Mouse (Mus musculus): ENCODE data around the gene Samm50.

The Samm50 gene

DNA sequence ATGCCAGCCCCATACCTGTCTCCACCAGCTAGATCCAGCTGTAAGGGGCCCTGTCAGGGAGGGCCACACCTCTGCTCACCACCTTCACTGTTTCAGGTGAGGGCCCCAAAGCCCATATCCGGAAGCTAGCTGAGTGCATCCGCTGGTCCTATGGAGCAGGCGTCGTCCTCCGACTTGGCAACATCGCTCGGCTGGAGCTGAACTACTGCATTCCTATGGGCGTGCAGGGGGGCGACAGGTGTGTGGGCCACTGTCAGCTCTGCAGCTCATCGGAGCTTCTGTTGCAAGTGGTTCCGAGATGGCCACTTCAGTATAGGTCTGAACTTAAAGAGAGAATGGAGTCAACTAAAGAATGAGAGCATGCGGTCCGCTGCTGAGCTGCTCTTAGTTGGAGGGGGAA, 18.9 kb downstream of the Samm50 start:
- DNase-seq (ENCODE audit: low read depth, low spot score): no peak

DNA sequence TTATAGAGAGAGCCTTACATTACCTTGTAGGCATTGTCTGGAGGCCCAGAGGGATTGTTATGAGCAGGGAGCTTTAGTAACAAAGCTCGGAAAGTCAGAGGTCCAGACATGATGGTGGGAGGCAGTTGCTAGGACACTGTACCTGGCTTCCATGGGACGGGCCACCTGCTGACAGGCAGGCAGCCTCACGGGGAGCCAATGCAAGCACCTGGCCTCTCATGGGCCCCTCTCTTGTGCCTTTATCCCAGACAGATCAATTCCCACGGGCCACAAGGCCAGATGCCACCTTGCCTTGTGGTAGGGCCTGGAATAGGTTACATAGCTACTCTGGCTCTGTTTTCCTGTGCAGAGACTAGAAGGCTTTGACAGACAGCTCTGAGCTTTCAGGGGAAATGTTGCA, 19.5 kb downstream of the Samm50 start:
- DNase-seq (ENCODE audit: low read depth, low spot score): no peak

DNA sequence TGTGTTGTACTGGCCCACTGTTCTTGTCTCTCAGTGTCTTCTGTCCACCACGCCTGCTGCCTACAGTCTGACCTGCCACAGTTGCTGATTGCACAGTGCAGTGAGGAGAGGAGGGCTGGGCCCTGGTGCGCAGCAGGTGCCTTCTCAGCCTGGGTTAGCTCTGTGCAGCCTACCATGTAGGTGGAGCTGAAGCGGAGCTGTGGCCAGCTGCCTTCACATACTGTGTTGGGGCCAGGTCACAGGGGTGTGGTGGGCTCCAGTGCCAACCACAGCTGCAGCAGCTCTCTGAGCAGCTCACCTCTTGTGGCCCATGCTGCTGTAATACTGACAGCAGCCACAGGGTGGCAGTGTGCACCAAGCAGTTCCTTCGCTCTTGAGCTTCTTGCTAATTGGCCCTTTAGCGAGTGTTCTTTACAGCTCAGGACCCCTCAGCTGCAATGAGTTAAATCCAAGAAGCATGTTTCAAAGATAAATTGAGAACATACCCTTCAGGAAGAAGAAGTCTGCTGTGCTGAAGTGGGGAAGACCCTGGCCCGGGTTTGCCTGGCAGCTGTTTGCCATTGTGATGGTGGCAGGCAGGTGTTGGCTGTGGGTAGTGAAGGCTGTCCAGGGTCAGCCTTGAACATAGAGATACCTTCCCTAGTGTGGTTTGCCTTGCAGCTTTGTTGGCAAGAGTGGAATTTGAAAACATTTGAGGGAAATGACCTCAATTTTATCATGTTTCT, 20.2 kb downstream of the Samm50 start:
- DNase-seq (ENCODE audit: low read depth, low spot score): peak; percentile 57

DNA sequence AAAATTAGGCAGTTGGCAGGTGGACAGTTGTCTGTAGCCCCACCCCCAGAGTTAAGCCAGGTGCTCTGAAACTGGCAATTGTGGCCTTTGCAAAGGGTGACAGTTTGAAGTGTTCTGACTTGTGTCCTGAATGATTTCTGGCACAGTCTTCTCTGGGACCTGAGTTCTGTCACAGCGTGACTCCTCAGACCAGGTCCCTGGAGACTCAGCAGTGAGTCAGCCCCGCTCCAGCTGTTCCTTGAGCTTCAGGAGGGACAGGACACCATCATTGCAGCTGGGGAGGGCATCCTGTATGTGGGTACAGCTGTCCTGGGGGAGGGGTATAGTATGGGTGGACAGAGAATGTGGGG, 20.7 kb downstream of the Samm50 start:
- no peak for DNase-seq (ENCODE audit: low read depth, low spot score)

DNA sequence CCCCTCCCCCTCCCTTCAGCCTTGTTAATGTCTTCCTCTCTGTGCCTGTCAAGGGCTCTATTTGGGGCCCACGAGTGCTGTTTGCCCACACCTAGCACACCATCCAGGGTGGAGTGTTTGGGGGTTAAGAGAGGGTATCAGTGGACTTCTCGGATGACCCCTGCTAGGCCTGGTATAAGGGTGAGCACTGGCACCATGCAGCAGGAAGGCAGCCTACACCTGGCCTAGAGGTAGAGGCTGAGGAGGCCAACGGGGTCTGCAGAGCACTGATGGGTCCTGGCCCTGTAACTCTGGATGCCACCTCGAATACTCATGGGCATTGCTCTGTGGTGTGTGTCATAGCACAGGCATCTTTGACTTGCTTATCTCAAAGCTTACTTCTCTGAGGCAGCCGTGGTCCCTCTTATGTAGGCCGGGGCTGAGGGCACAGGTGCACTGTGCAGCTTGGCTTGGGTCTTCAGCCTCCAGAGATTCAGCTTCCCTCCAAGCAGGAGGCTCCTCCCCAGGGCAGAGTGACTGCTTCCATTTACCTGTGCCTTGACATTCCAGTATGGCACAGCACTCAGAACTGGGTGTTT, 21.2 kb downstream of the Samm50 start:
- no peak for DNase-seq (ENCODE audit: low read depth, low spot score)

DNA sequence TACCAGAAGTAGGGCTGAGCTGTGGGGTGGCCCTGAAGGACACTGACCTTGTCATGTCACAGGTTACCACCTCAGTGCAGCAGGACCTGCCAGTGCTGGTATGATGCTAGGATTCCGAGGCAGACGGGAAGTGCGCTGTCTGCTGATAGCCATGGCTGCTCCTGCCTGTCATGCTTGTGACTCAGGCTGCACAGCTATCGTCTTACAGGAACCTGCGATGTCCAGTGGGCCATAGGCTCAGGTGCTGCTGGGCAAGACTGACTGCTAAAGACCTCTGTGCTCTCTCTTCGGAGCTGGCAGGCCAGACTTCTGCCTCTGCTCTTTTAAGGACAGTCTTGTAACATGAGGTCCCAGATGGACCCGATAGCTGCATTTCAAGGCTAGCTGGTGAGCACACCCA, 22.4 kb downstream of the Samm50 start:
- no peak for DNase-seq (ENCODE audit: low read depth, low spot score)

DNA sequence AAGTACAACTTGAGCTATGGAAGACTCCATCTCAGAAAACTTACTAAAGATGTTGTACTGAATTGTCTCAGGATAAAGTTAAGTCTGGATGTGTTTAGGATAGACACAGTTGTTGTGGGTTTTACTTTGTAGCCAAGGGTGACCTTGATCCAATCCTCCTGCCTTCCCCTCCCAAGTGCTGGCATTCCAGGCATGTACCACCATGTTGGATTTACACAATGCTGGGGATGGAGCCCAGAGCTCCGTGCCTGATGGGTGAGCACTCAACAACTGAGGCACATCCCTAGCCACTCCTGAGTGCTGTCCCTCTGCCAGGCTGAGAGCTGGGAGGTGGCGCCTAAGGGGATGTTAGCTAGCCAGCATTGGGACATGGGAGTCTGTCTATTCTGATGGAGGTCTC, 23.2 kb downstream of the Samm50 start:
- DNase-seq (ENCODE audit: low read depth, low spot score): no peak

DNA sequence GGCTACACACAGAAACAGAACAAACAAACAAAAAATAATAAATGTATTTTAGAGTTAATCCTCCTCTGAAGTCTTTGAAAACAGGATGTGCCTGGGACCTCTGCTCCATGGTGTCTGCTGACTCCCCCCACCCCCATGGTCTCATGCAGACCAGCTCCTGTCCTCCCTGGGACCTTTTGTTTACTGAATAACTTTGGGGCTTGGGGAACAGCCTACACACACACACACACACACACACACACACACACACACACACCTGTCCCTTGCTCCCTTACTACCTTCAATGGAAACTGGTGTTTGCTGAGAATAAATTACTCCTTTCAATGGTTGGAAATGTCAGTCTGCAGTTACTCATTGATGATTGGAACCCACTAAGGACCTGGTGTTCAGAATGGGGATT, 24.0 kb downstream of the Samm50 start:
- DNase-seq (ENCODE audit: low read depth, low spot score): no peak

DNA sequence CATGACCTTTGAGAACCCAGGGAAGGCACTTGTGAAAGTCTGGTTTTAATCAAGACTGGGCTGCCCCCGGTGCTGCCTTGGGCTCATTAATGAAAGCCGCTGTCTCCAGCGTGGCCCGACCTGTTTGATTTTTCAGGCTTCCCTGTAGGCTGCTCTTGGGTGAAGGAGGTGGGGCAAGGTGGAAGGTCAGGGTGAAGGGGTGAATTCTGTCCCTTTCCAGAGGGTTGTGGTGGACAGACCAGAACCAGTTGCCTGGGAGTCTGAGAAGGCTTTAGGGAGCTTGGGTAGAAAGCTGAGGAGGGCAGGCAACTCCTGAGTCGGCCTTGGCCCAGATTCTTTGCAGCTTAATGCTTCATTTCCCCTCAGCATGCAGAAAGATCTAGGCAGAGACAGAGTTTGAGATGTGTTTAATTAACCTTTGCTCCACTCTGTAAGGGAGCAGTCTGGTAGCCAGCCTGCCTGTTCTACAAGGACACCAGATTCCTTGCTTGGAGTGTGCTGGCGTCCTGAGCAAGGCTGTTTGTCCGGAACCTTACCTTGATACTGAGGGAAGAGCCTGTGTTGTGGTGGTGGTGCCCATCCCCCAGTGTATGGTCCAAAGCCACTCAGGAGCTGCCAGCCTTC, 24.5 kb downstream of the Samm50 start:
- DNase-seq (ENCODE audit: low read depth, low spot score): no peak

DNA sequence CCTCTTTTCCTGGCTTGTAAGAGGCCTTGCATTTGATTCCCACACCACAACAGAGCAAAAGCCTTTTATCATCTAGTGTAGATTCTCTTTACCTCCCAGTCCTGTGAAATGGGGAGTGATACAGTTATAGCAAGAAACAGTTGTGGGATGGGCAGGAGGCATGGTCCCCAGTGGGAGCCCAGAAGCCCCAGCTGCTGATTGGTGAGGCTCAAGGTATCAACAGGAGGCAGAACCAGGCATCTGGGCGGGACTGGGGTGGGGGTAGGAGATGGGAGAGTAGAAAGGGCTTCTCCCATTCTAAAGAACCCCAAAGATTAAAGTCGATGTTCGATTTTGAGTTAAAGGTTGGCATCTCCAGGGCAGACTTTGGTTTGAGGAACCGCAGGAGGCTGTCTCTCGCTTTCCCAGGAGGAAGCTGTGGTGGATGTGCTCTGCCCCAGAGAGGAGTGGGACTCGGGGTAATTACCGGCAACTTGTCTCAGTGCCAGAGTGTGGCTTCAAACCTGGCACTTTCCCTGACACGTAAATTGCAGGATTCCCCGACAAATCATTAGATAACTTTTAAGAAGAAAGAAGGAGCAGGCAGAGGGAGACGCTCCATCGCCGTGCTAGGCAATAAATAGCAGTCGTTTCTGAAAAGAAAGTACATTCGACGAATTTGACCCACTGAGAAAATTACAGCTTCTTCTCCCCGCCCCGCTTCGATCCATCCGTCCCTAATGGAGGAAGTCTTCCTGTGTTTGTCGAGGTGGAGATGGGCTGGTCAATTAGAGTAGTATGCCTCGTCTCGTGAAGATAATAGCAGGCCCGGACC, 26.1 kb downstream of the Samm50 start:
- no peak for DNase-seq (ENCODE audit: low read depth, low spot score)

DNA sequence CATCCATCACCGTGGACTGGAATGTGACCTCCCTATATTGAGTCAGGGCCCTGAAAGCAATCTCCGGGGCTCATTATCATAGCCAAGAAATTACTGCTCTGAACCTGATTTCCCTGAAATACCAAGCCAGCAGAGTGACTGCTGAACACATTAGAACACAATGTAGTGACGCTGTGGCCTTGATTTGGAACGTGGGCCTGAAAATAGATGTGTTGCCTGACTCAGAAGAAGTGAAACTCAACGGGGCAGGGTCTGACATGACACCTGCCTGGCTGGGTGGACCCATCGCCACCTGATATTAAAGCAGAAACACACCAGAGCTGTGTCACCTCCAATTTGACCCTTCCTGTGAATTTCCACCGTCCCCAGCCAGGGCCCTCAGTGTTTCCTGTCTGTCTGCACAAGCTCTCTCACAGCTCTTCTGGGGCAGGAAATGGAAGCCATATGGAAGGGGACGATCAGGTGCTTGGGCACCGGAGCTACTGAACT, 26.8 kb downstream of the Samm50 start:
- DNase-seq (ENCODE audit: low read depth, low spot score): no peak

DNA sequence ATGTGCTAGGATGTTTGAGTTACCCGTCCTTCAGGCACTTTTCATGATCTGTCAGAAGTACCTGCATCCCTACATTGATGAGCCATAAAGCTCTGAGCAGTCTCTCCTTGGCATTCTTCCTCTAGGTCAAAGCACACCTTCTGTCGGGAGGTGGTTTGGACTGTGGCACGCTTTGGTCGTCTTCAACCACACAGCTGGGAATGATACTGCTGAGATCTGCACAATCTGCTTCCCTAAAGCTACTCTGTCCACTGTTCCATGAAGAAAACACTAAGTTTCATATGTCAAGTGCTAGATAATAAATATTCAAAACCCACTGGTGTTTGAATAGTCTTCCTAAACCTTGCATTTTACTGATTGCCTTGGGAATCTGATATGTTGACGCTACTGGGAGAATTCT, 29.5 kb downstream of the Samm50 start:
- DNase-seq (ENCODE audit: low read depth, low spot score): no peak

DNA sequence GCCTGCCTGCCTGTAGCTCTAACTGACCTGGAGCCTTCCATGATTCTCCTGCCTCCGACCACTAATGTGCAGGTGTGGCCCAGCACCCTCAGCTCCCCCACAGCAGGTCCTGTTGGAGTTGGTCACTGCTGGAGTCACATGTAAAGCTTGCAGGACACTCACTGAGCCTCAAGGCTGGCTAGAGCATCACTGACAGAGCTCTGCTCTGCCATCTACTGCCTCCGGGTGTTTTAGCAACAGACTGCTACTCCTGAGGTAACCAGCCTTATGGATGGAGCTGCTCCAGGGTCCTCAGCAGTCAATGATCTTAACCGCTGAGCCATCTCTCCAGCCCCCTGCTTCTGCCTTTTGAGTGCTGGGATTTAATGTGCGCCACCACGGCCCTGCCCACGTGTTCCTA, 31.4 kb downstream of the Samm50 start:
- DNase-seq (ENCODE audit: low read depth, low spot score): no peak

DNA sequence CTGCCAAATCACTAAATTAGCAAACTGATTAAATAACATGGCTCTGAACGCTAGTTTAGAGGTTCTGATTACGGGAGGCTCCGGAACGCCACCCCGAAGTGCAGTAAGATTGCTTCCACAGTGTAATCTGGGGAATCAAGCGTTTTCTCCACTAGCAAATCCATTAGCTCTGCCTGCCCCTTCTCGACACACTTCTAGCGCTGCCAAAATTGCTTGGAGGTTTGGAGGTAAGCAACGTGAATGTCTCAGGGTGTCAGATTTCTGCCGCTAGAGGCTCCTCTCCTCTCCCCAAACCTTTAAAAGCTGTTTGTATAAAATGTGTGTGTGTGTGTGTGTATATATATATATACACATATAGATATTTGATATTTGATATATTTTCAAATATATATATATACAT, 32.7 kb downstream of the Samm50 start:
- no peak for DNase-seq (ENCODE audit: low read depth, low spot score)

DNA sequence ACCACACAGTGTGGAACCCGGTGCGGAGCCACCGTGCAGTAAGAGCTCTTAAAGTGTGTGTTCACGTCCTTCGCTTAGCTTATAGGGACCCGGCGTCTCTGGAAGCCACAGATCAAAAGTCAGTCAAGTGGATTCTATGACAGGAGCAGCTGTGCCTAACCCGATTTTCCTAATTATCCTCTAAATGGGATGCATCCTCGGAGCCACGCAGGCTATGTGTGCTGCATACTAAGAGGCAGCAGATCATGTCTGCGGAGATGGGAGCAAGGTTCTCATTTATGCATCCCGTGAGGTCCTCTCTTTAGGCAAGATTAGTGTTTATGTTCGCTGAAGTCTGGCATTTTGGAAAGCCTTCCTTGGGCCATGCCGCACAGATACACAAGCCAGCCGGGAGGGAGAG, 34.9 kb downstream of the Samm50 start:
- DNase-seq (ENCODE audit: low read depth, low spot score): no peak

DNA sequence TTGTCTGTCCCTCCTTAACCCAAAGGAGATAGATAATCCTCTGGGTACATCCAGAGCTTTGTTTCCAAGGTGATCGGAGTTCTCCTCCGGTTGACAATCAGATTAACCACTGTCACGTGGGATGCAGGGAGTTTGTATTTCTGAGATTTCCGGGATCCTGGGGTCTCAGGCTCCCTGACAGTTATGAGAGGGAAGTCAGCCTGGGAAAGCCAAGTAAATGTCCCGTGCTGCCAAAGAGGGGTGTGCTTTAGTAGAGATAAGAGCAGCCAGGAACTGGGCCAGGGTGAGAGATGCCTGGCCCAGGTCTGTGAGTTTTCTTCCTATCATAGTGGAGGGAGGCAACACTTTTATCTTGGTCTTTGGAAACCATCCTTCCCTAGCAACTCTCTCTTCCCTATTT, 38.6 kb downstream of the Samm50 start:
- DNase-seq (ENCODE audit: low read depth, low spot score): no peak

DNA sequence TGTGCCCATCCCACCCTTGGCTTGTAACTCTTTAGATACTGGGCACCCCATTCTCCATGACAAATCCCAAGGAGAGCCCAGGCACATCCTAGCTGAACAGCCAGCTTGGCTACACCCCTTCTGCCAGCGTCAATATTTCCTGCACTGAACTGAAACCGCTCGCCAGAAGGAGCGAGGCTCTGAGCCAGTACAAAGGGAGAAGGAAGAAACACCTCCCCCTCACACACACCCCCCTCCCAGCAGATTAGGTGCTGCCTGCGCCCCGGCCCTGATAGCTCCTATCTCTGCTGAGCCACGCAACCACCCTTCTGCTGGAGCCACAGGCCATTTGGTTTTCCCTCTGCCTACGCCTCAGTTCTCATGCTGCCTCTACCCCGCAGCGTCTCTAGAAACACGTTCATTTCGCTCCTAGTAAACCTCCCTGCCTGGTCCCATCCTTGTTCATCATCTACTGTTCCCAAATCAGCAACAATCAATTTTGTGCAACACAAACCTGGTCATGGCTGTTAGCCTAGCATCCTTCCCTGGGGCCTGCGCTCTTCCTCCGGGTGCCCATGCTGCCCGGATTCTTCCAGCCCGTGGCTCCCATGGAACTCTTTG, 39.2 kb downstream of the Samm50 start:
- DNase-seq (ENCODE audit: low read depth, low spot score): no peak

DNA sequence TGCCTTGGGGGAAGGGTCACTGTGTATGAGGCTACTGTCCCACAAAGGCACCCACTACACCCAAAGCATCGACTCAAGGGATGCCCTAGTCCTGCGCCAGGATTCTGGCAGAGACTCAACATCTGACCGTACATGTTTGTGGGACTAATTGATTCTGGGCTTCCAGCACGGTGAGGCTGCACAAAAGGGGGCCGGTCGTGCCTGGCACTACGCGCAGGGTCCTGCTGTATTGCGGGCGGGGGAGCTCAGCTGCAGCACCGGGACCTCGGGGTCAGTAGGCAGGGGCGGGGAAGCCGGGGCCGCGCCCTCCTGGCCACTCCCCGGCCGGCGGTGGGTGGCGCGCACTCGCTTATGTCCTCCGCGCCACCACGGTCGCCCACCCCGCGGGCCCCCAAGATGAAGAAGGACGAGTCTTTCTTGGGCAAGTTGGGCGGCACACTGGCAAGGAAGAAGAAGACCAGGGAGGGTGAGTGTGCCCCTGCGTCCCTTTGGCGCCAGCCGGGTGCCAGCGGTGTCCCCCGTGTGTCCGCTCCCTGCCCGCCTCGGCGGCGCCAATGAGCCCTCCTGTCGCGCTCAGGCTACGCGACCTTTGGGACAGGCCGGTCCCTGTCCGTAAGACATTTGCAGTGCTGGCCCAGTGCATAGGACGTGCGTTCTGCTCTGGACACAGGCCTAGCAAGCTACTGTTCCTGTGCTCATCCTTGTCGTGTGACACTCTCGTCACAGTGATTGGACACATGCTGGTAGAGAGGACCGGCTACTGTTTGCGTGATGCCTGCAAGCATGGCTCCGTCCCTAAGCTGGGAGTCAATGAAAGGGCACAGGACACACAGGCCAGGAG, 39.9 kb downstream of the Samm50 start, which contains the start of gene Parvb:
TSS of gene Parvb (plus strand) at position 323 of the 841 bp plus-strand sequence.
- no peak for DNase-seq (ENCODE audit: low read depth, low spot score)

DNA sequence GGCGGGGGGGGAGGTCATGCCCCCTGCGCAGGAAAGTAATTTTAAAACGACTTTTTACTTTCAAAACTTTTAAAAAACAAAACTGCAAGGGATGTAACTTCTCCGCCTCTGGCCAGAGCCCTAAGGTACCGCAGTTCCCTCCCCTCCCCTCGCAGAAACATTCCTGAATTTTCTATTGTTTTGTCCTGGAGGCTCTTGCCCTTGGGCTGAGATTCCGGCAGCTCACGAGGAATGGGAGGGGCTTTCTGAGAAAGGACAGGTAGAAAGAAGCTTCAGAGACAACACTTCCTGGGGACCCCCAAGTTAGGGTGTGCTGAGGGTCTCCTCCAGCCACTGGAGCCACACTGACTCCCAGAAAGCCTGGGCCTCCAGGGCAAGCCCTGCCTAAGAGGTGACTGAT, 40.6 kb downstream of the Samm50 start:
- no peak for DNase-seq (ENCODE audit: low read depth, low spot score)

DNA sequence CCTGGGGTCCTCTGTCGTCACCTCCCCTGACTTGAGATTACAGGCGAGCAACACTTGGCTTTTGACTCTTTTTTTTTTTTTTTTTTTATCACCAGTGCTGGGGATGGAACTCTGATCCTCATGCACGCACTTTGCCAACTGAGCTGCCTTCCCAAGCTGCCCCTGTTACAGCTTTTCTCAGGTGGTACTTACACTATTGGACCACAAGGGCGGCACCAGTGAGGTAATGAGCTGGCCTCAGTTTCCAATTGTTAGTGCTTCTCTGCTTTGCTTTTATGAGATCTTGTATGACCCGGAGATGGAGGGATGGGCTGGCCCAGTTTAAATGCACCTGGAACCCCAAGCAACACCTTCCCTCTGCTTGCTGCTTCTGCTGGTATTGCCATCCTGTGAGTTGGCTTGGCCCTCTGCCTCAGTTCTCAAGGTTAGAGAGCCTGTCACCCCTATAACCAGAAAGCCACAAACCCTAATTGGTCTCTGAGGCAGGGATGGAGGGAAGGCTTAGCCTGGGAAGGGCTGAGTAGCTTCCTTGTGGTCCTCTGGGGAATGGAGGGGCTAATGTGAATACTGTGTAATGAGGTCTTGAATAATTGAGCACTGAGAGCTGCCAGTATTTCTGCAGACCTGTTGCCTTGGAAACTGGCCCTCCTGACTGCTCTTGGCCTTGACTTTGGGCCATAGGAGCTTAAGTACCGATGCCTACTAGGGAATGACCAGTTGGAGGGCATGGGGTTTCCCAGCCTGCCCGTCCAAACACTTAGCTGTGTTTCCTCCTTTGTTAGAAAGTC, 42.9 kb downstream of the Samm50 start:
- DNase-seq (ENCODE audit: low read depth, low spot score): no peak
